Mouse (Mus musculus) kidney, adult 2 months (tissue): ENCODE results near the gene Klhdc8b.

Source experiments
- CTCF ChIP-seq: fragments of 200-500 bp; conservative IDR thresholded peaks from 2 replicates; pipeline ENCODE4 v1.5.1; 2011; ENCODE audit warnings: low read depth, mild to moderate bottlenecking, control low read depth, low read length, moderate library complexity, mixed read lengths; ENCODE audit not compliant: insufficient read depth, insufficient read length
- POLR2A ChIP-seq: fragments of 200-500 bp; IDR thresholded peaks from one replicate; pipeline ENCODE4 v1.6.1; 2011; ENCODE audit warnings: low read depth, low read length, control low read depth

GRCm38 (mm10) chr9:108508776-108509175 lies 47.4 kb upstream of the Klhdc8b start:
- TF ChIP-seq CTCF (no peak), POLR2A (no peak)
